Mouse (Mus musculus) forebrain, embryonic 12.5 days (tissue): Measurements from ENCODE around the gene Dgke. TPM values are rescaled to one million over a fixed set of nuclear protein-coding genes. Genes with fewer than 3 reads are reported as not detected.

ENCODE experiments used
- ATAC-seq: fragments of 200-750 bp; cut with Nextera tagmentation; 2 replicates; pipeline ENCODE4 v1.8.0; 2017; ENCODE audit warnings: moderate TSS enrichment; ENCODE audit not compliant: low FRiP score
- H3K27ac ChIP-seq: fragments of 300-500 bp; sonication (generic); 2 replicates; pipeline ENCODE4 v1.5.1; 2016; ENCODE audit warnings: mild to moderate bottlenecking
- H3K27me3 ChIP-seq: fragments of 300-500 bp; sonication (generic); 2 replicates; pipeline ENCODE4 v1.6.1; 2016; ENCODE audit warnings: mild to moderate bottlenecking
- H3K36me3 ChIP-seq: fragments of 300-500 bp; sonication (generic); replicated peaks from 2 replicates; pipeline ENCODE4 v1.6.1; 2016; ENCODE audit warnings: mild to moderate bottlenecking
- H3K4me1 ChIP-seq: fragments of 300-500 bp; sonication (generic); 2 replicates; pipeline ENCODE4 v1.6.1; 2016
- H3K4me2 ChIP-seq: fragments of 300-500 bp; sonication (generic); 2 replicates; pipeline ENCODE4 v1.6.1; 2016; ENCODE audit warnings: mild to moderate bottlenecking, moderate library complexity
- H3K4me3 ChIP-seq: fragments of 300-500 bp; sonication (generic); replicated peaks from 2 replicates; pipeline ENCODE4 v1.5.1; 2016; ENCODE audit warnings: mild to moderate bottlenecking
- H3K9ac ChIP-seq: fragments of 300-500 bp; sonication (generic); 2 replicates; pipeline ENCODE4 v1.6.1; 2016; ENCODE audit warnings: mild to moderate bottlenecking
- H3K9me3 ChIP-seq: fragments of 300-500 bp; sonication (generic); 2 replicates; pipeline ENCODE4 v1.6.1; 2016
- WGBS: fragments of 180-500 bp; shearing (Covaris S2); methylation state at CpG from one replicate; pipeline ENCODE4 v1.1.7; 2016; 5-methylcytosine and 5-hydroxymethylcytosine counted together
- polyA plus RNA-seq: library from polyadenylated mRNA; unstranded; fragments of >200 nt; fragmentation: Nextera tagmentation; extraction: Ambion mirVana; gene quantifications from 2 replicates; pipeline ENCODE4 v1.2.1, GENCODE M21; 2016

Gene Dgke
- polyA plus RNA-seq, 1 experiment from 2014 or later = 9.2 TPM

GRCm38 (mm10) chr11:89069303-89069702 lies 2.7 kb upstream of the Dgke start:
- 0 out of 2 replicates have a peak, but pooled peaks cover under 1% of the 10 kb centered on the region for H3K4me1 ChIP-seq
- H3K9ac ChIP-seq = no peak overlapping the region
- no peak overlapping the region for H3K4me3 ChIP-seq
- H3K4me2 ChIP-seq = no peak overlapping the region
- no peak overlapping the region for H3K27ac ChIP-seq
- no peak for ATAC-seq
- no peaks in the 10 kb centered on the region for H3K36me3 ChIP-seq
- H3K9me3 ChIP-seq = no peaks in the 10 kb centered on the region
- no peaks in the 10 kb centered on the region for H3K27me3 ChIP-seq
- 26% methylated on average over 6 of the region's 6 CpGs for WGBS

GRCm38 (mm10) chr11:89068649-89069048 lies 2.0 kb upstream of the Dgke start:
- 95% methylated on average over 14 of the region's 14 CpGs for WGBS
- Histone ChIP-seq H3K9me3 (no peaks in the 10 kb centered on the region), H3K4me3 (no peak overlapping the region), H3K4me2 (no peak overlapping the region), H3K36me3 (no peaks in the 10 kb centered on the region), H3K27me3 (no peaks in the 10 kb centered on the region), H3K27ac (no peak overlapping the region), H3K9ac (no peak overlapping the region), H3K4me1 (no peaks in the 10 kb centered on the region)
- ATAC-seq = no peak

GRCm38 (mm10) chr11:89067871-89068490 lies 1.3 kb upstream of the Dgke start:
- Histone ChIP-seq H3K36me3 (no peaks in the 10 kb centered on the region), H3K4me3 (no peak overlapping the region), H3K27ac (no peak overlapping the region), H3K27me3 (no peaks in the 10 kb centered on the region), H3K9me3 (no peaks in the 10 kb centered on the region), H3K9ac (no peak overlapping the region), H3K4me2 (no peak overlapping the region), H3K4me1 (no peaks in the 10 kb centered on the region)
- WGBS = 72% methylated on average over 11 of the region's 11 CpGs
- ATAC-seq = no peak

- Histone ChIP-seq H3K4me2 (no peak overlapping the region), H3K36me3 (no peaks in the 10 kb centered on the region), H3K27ac (no peak overlapping the region), H3K9ac (no peak overlapping the region), H3K4me1 (no peaks in the 10 kb centered on the region), H3K4me3 (no peak overlapping the region), H3K27me3 (no peaks in the 10 kb centered on the region), H3K9me3 (no peaks in the 10 kb centered on the region)
- no peak for ATAC-seq
- WGBS = 74% methylated on average over 6 of the region's 6 CpGs
Measured at GRCm38 (mm10) chr11:89067301-89067822, 712 bp upstream of the Dgke start.

GRCm38 (mm10) chr11:89066126-89066525 lies 524 bp downstream of the Dgke start:
- no peaks in the 10 kb centered on the region for H3K9me3 ChIP-seq
- WGBS = 82% methylated on average over 6 of the region's 6 CpGs
- H3K4me2 ChIP-seq = no peak overlapping the region
- no peak overlapping the region for H3K27ac ChIP-seq
- H3K4me3 ChIP-seq = no peak overlapping the region
- no peaks in the 10 kb centered on the region for H3K36me3 ChIP-seq
- no peak overlapping the region for H3K9ac ChIP-seq
- no peaks in the 10 kb centered on the region for H3K4me1 ChIP-seq
- ATAC-seq = no peak
- H3K27me3 ChIP-seq = no peaks in the 10 kb centered on the region

- Histone ChIP-seq H3K27me3 (no peaks in the 10 kb centered on the region), H3K36me3 (no peaks in the 10 kb centered on the region), H3K4me3 (no peak overlapping the region), H3K4me1 (peaks cover 3% of the 10 kb centered on the region; the same call in 1 of the 2 replicates), H3K27ac (no peak overlapping the region), H3K9ac (no peak overlapping the region), H3K4me2 (no peak overlapping the region), H3K9me3 (no peaks in the 10 kb centered on the region)
- ATAC-seq = no peak
- 97% methylated on average over 3 of the region's 3 CpGs for WGBS
Measured at GRCm38 (mm10) chr11:89065297-89065696, 1.4 kb downstream of the Dgke start.

GRCm38 (mm10) chr11:89064312-89064711 lies 2.3 kb downstream of the Dgke start:
- H3K36me3 ChIP-seq = no peaks in the 10 kb centered on the region
- 83% methylated on average over 6 of the region's 6 CpGs for WGBS
- ATAC-seq = no peak
- no peak overlapping the region for H3K27ac ChIP-seq
- peaks cover 11% of the 10 kb centered on the region for H3K4me1 ChIP-seq
- no peak overlapping the region for H3K4me2 ChIP-seq
- H3K27me3 ChIP-seq = no peaks in the 10 kb centered on the region
- H3K4me3 ChIP-seq = no peak overlapping the region
- H3K9me3 ChIP-seq = no peaks in the 10 kb centered on the region
- no peak overlapping the region for H3K9ac ChIP-seq

GRCm38 (mm10) chr11:89061362-89061761 lies 5.3 kb downstream of the Dgke start:
- Histone ChIP-seq H3K9ac (no peak overlapping the region), H3K4me1 (peaks cover 28% of the 10 kb centered on the region), H3K4me2 (no peak overlapping the region), H3K4me3 (no peak overlapping the region), H3K36me3 (no peaks in the 10 kb centered on the region), H3K27ac (no peak overlapping the region), H3K9me3 (no peaks in the 10 kb centered on the region), H3K27me3 (no peaks in the 10 kb centered on the region)
- ATAC-seq = no peak
- 89% methylated on average over 7 of the region's 7 CpGs for WGBS

- Histone ChIP-seq H3K27ac (peak overlapping the region; percentile 37), H3K4me2 (peak overlapping the region; percentile 95)
Measured at GRCm38 (mm10) chr11:89060423-89061089, 6.1 kb downstream of the Dgke start.

GRCm38 (mm10) chr11:89059919-89060422 lies 6.7 kb downstream of the Dgke start:
- peak; percentile 78 for ATAC-seq
- H3K4me3 ChIP-seq = peak overlapping the region; percentile 66
- no peaks in the 10 kb centered on the region for H3K9me3 ChIP-seq
- H3K27ac ChIP-seq = peak overlapping the region; percentile 37
- no peaks in the 10 kb centered on the region for H3K27me3 ChIP-seq
- no peaks in the 10 kb centered on the region for H3K36me3 ChIP-seq
- peak overlapping the region; percentile 68 for H3K9ac ChIP-seq
- WGBS = under 1% methylated on average over 33 of the region's 33 CpGs
- peak overlapping the region; percentile 95 for H3K4me2 ChIP-seq
- peaks cover 28% of the 10 kb centered on the region for H3K4me1 ChIP-seq

More at GRCm38 (mm10) chr11:89060423-89061089, 6.1 kb downstream of the Dgke start:
- Histone ChIP-seq H3K36me3 (no peaks in the 10 kb centered on the region), H3K27me3 (no peaks in the 10 kb centered on the region), H3K9ac (peak overlapping the region; percentile 68), H3K9me3 (no peaks in the 10 kb centered on the region), H3K4me1 (peaks cover 28% of the 10 kb centered on the region), H3K4me3 (peak overlapping the region; percentile 66)
- peak; percentile 96 for ATAC-seq
- under 1% methylated on average over 62 of the region's 63 CpGs for WGBS

GRCm38 (mm10) chr11:89058515-89059270 lies 8.0 kb downstream of the Dgke start:
- peaks cover 28% of the 10 kb centered on the region for H3K4me1 ChIP-seq
- H3K27ac ChIP-seq = no peak overlapping the region
- H3K4me2 ChIP-seq = peak overlapping the region; percentile 95
- 75% methylated on average over 11 of the region's 11 CpGs for WGBS
- H3K9me3 ChIP-seq = no peaks in the 10 kb centered on the region
- no peaks in the 10 kb centered on the region; the same call in 1 of the 2 replicates for H3K36me3 ChIP-seq
- H3K9ac ChIP-seq = 0 out of 2 replicates have a peak overlapping the region, but pooled peaks have one; percentile 5
- H3K4me3 ChIP-seq = peak overlapping the region; percentile 66
- H3K27me3 ChIP-seq = no peaks in the 10 kb centered on the region
- no peak for ATAC-seq
